Mouse (Mus musculus): ENCODE results near the gene Nectin1. TPM values are rescaled to one million over a fixed set of nuclear protein-coding genes. Genes with fewer than 3 reads are reported as not detected.

Gene Nectin1
- polyA plus RNA-seq, 2 experiments: 1.1 to 1.2 TPM

DNA sequence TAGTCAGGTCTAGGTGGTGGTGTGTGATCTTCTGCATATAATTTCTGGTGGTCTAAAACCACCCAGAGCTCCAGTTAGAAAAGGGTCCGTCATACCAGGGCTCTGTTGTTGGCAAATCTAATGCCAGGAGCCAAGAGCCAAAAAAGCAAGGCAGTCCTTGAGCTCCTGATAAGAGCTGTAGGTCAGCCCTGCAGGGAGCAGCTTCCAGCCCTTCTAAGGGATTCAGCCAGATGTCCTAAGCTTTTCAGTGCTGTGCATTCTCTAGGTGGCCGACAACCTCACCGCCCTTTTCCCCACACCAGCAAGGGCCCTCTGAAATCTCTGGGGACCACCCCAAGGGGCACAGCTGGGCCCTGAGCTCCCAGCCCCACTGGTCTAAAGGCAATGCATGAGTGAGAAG, 52.2 kb downstream of the Nectin1 start:
- no peaks in the 10 kb centered on the region for H3K27me3 ChIP-seq (ENCODE audit: control insufficient read depth, insufficient read depth, low read length)
- no peak for ATAC-seq (ENCODE audit: insufficient read depth)
- DNase-seq (ENCODE audit: low read depth in 3 of 3, low spot score in 3 of 3): no peak
- no peak overlapping the region for H3K9ac ChIP-seq (replicated peaks)
- H3K9me3 ChIP-seq (ENCODE audit: control insufficient read depth, low read length): no peaks in the 10 kb centered on the region
- WGBS (ENCODE audit: insufficient replicate concordance): 73% methylated on average over 3 of the region's 3 CpGs
- no peak overlapping the region for H3K4me2 ChIP-seq (ENCODE audit: low read depth)
- no peaks in the 10 kb centered on the region for H3K36me3 ChIP-seq (replicated peaks; ENCODE audit: control insufficient read depth, insufficient read depth, low read depth)
- H3K27ac ChIP-seq: no peak overlapping the region
- H3K4me3 ChIP-seq (ENCODE audit: insufficient read depth in 1 of 2, low read depth in 2 of 2, low read length in 2 of 2): no peak overlapping the region
- H3K4me1 ChIP-seq (replicated peaks; ENCODE audit: control insufficient read depth in 2 of 2, insufficient read depth in 2 of 2, low read length in 1 of 2): no peaks in the 10 kb centered on the region
- TF ChIP-seq EP300 (IDR thresholded peaks at IDR 0.05; ENCODE audit: low read depth): no peak
- TF ChIP-seq CTCF (IDR thresholded peaks at IDR 0.05; ENCODE audit: low read depth): no peak

- H3K36me3 ChIP-seq (replicated peaks; ENCODE audit: control insufficient read depth, insufficient read depth, low read depth): no peaks in the 10 kb centered on the region
- no peaks in the 10 kb centered on the region for H3K27me3 ChIP-seq (ENCODE audit: control insufficient read depth, insufficient read depth, low read length)
- H3K9me3 ChIP-seq (ENCODE audit: control insufficient read depth, low read length): no peaks in the 10 kb centered on the region
- DNase-seq (ENCODE audit: low read depth in 3 of 3, low spot score in 3 of 3): no peak
- no peak for ATAC-seq (ENCODE audit: insufficient read depth)
- no peak overlapping the region for H3K4me3 ChIP-seq (ENCODE audit: insufficient read depth in 1 of 2, low read depth in 2 of 2, low read length in 2 of 2)
- no peak for TF ChIP-seq CTCF (IDR thresholded peaks at IDR 0.05; ENCODE audit: low read depth)
- no peak for TF ChIP-seq EP300 (IDR thresholded peaks at IDR 0.05; ENCODE audit: low read depth)
- WGBS (ENCODE audit: insufficient replicate concordance): 71% methylated on average over 11 of the region's 11 CpGs
- H3K4me2 ChIP-seq (ENCODE audit: low read depth): no peak overlapping the region
- no peaks in the 10 kb centered on the region for H3K4me1 ChIP-seq (replicated peaks; ENCODE audit: control insufficient read depth in 2 of 2, insufficient read depth in 2 of 2, low read length in 1 of 2)
- no peak overlapping the region for H3K27ac ChIP-seq
- no peak overlapping the region for H3K9ac ChIP-seq (replicated peaks)
Measured at GRCm38 (mm10) chr9:43796841-43797740, 53.3 kb downstream of the Nectin1 start.

- H3K9ac ChIP-seq (replicated peaks): no peak overlapping the region
- no peaks in the 10 kb centered on the region for H3K36me3 ChIP-seq (replicated peaks; ENCODE audit: control insufficient read depth, insufficient read depth, low read depth)
- TF ChIP-seq EP300 (IDR thresholded peaks at IDR 0.05; ENCODE audit: low read depth): no peak
- TF ChIP-seq CTCF (IDR thresholded peaks at IDR 0.05; ENCODE audit: low read depth): no peak
- ATAC-seq (ENCODE audit: insufficient read depth) (no peak), DNase-seq (ENCODE audit: low read depth in 3 of 3, low spot score in 3 of 3) (no peak)
- no peak overlapping the region for H3K4me3 ChIP-seq (ENCODE audit: insufficient read depth in 1 of 2, low read depth in 2 of 2, low read length in 2 of 2)
- 66% methylated on average over 6 of the region's 7 CpGs for WGBS (ENCODE audit: insufficient replicate concordance)
- H3K4me2 ChIP-seq (ENCODE audit: low read depth): no peak overlapping the region
- H3K27me3 ChIP-seq (ENCODE audit: control insufficient read depth, insufficient read depth, low read length): no peaks in the 10 kb centered on the region
- H3K9me3 ChIP-seq (ENCODE audit: control insufficient read depth, low read length): no peaks in the 10 kb centered on the region
- H3K4me1 ChIP-seq (replicated peaks; ENCODE audit: control insufficient read depth in 2 of 2, insufficient read depth in 2 of 2, low read length in 1 of 2): no peaks in the 10 kb centered on the region
- H3K27ac ChIP-seq: no peak overlapping the region
Measured at GRCm38 (mm10) chr9:43797746-43798145, 54.0 kb downstream of the Nectin1 start.

GRCm38 (mm10) chr9:43800525-43800924, 56.7 kb downstream of the Nectin1 start:
- Histone ChIP-seq H3K9ac (replicated peaks) (no peak overlapping the region), H3K27me3 (ENCODE audit: control insufficient read depth, insufficient read depth, low read length) (no peaks in the 10 kb centered on the region), H3K4me2 (ENCODE audit: low read depth) (no peak overlapping the region), H3K9me3 (ENCODE audit: control insufficient read depth, low read length) (no peaks in the 10 kb centered on the region), H3K4me3 (ENCODE audit: insufficient read depth in 1 of 2, low read depth in 2 of 2, low read length in 2 of 2) (no peak overlapping the region), H3K27ac (no peak overlapping the region), H3K36me3 (replicated peaks; ENCODE audit: control insufficient read depth, insufficient read depth, low read depth) (no peaks in the 10 kb centered on the region), H3K4me1 (replicated peaks; ENCODE audit: control insufficient read depth in 2 of 2, insufficient read depth in 2 of 2, low read length in 1 of 2) (no peaks in the 10 kb centered on the region)
- WGBS (ENCODE audit: insufficient replicate concordance): 56% methylated on average over 2 of the region's 2 CpGs
- DNase-seq (ENCODE audit: low read depth in 3 of 3, low spot score in 3 of 3) (no peak), ATAC-seq (ENCODE audit: insufficient read depth) (no peak)
- TF ChIP-seq CTCF (IDR thresholded peaks at IDR 0.05; ENCODE audit: low read depth): no peak
- no peak for TF ChIP-seq EP300 (IDR thresholded peaks at IDR 0.05; ENCODE audit: low read depth)

DNA sequence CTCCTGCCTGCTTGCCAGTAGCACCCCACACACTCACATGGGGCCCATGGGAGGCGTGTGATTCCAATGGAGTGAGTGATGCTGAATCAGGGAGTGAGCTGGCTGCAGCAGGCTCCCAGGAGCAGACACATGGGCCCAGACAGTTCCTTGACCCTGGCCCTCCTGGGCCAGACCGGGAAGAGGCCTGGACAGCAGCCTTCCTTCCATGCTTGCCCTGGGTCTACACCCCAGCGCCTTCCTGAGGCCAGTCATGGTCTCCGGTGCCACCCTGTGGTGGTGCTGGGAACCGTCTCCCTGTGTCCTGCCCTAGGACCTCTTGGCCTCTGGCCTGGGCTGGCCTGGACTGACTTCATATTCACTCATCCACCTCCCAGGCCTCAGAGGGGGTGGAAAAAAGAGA, 58.1 kb downstream of the Nectin1 start:
- no peak overlapping the region for H3K4me2 ChIP-seq (ENCODE audit: low read depth)
- no peaks in the 10 kb centered on the region for H3K4me1 ChIP-seq (replicated peaks; ENCODE audit: control insufficient read depth in 2 of 2, insufficient read depth in 2 of 2, low read length in 1 of 2)
- DNase-seq (ENCODE audit: low read depth in 3 of 3, low spot score in 3 of 3): no peak
- H3K9ac ChIP-seq (replicated peaks): no peak overlapping the region
- no peak for ATAC-seq (ENCODE audit: insufficient read depth)
- no peak overlapping the region for H3K27ac ChIP-seq
- no peaks in the 10 kb centered on the region for H3K27me3 ChIP-seq (ENCODE audit: control insufficient read depth, insufficient read depth, low read length)
- no peaks in the 10 kb centered on the region for H3K36me3 ChIP-seq (replicated peaks; ENCODE audit: control insufficient read depth, insufficient read depth, low read depth)
- H3K9me3 ChIP-seq (ENCODE audit: control insufficient read depth, low read length): no peaks in the 10 kb centered on the region
- no peak overlapping the region for H3K4me3 ChIP-seq (ENCODE audit: insufficient read depth in 1 of 2, low read depth in 2 of 2, low read length in 2 of 2)
- peak; percentile 85 for TF ChIP-seq CTCF (IDR thresholded peaks at IDR 0.05; ENCODE audit: low read depth)
- TF ChIP-seq EP300 (IDR thresholded peaks at IDR 0.05; ENCODE audit: low read depth): no peak
- 27% methylated on average over 5 of the region's 5 CpGs for WGBS (ENCODE audit: insufficient replicate concordance)

Measured in liver, embryonic 14.5 days (tissue).